Mouse (Mus musculus) cerebellum, adult 9-10 months (tissue): ENCODE results near the gene Olfr671.
"Not testable (repeated sequence)": the region's sequence is repeated elsewhere in the genome, so short reads cannot be mapped to it uniquely, and the experiment has no call there.

ENCODE experiments used
- DNase-seq: peaks from one replicate; pipeline ENCODE4 v3.0.0; 2022

Gene Olfr671

GRCm38 (mm10) chr7:104979026-104979425 is at the start of gene Olfr671:
TSS of gene Olfr671 (minus strand) at chr7:104979126.
- no peak for DNase-seq

- no peak for DNase-seq
Measured at GRCm38 (mm10) chr7:105028360-105028759, 49.4 kb upstream of the Olfr671 start, which contains the start of gene Olfr675. TSS of gene Olfr675 (minus strand) at chr7:105028460.

GRCm38 (mm10) chr7:105022530-105022929 is 43.6 kb upstream of the Olfr671 start:
- DNase-seq = no peak

GRCm38 (mm10) chr7:105001929-105002328 is 23.0 kb upstream of the Olfr671 start, which contains the start of gene Olfr672:
TSS of gene Olfr672 (minus strand) at chr7:105002029.
- DNase-seq = no peak

GRCm38 (mm10) chr7:104972507-104972906 is 6.4 kb downstream of the Olfr671 start:
- DNase-seq = not testable (repeated sequence)

GRCm38 (mm10) chr7:104962520-104962919 is 16.4 kb downstream of the Olfr671 start, which contains the start of gene Olfr670:
TSS of gene Olfr670 (minus strand) at chr7:104962620.
- no peak for DNase-seq

GRCm38 (mm10) chr7:104950234-104950633 is 28.7 kb downstream of the Olfr671 start:
- not testable (repeated sequence) for DNase-seq

GRCm38 (mm10) chr7:104933940-104934339 is 45.0 kb downstream of the Olfr671 start, which contains the start of gene Olfr669:
TSS of gene Olfr669 (plus strand) at chr7:104934240.
- DNase-seq = no peak

GRCm38 (mm10) chr7:104927957-104928356 is 51.0 kb downstream of the Olfr671 start, which contains the start of gene Olfr668:
TSS of gene Olfr668 (minus strand) at chr7:104928057.
- DNase-seq = no peak
